Mouse (Mus musculus) spleen, adult 2 months (tissue): Measurements from ENCODE around the gene Als2cr12.
"Not testable (repeated sequence)": the region's sequence is repeated elsewhere in the genome, so short reads cannot be mapped to it uniquely, and the experiment has no call there.

Experiments used
- CTCF ChIP-seq: fragments of 200-500 bp; IDR thresholded peaks from 2 replicates; pipeline ENCODE4 v1.5.1; 2011; ENCODE audit warnings: mild to moderate bottlenecking, inconsistent platforms; ENCODE audit not compliant: insufficient read depth, insufficient read length, insufficient replicate concordance; ENCODE audit errors: extremely low read depth
- POLR2A ChIP-seq: fragments of 200-500 bp; IDR thresholded peaks from 2 replicates; pipeline ENCODE4 v1.6.1; 2011; ENCODE audit warnings: low read depth, low read length, inconsistent platforms

DNA sequence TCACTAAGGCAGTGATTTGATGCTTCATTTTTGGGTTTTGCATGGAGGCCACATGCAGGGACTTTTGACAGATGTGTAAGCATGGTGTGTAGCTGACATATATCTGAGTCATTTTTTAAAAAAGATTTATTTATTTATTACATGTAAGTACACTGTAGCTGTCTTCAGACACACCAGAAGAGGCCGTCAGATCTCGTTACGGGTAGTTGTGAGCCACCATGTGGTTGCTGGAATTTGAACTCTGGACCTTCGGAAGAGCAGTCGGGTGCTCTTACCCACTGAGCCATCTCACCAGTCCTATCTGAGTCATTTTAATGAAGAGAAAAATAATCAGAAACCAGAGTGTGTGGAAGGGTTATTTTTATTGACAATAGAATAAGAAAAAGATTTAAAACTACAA, 86.2 kb downstream of the Als2cr12 start:
- TF ChIP-seq CTCF, POLR2A: not testable (repeated sequence)
